Mouse (Mus musculus): ENCODE results near the gene Gm49395. TPM values are rescaled to one million over a fixed set of nuclear protein-coding genes. Genes with fewer than 3 reads are reported as not detected.

The Gm49395 gene
- polyA plus RNA-seq, 1 experiment from 2014 or later: 8.8 TPM

- no peak overlapping the region for H3K9ac ChIP-seq (replicated peaks; ENCODE audit: low read length)
- H3K36me3 ChIP-seq (ENCODE audit: insufficient read depth, low read length): no peaks in the 10 kb centered on the region
- peak overlapping the region; percentile 4; the same call in 1 of the 2 replicates for H3K27ac ChIP-seq (ENCODE audit: low read length)
- peaks cover 6% of the 10 kb centered on the region for H3K4me1 ChIP-seq (ENCODE audit: insufficient read depth, low read length)
- ATAC-seq (ENCODE audit: low FRiP score, low TSS enrichment): peak; percentile 54; the same call in 1 of the 2 replicates
- H3K9me3 ChIP-seq (ENCODE audit: low read length): no peaks in the 10 kb centered on the region
- no peaks in the 10 kb centered on the region for H3K27me3 ChIP-seq (ENCODE audit: insufficient read depth, low read length)
- no peak overlapping the region for H3K4me3 ChIP-seq (ENCODE audit: low read length)
- 44% methylated on average over 9 of the region's 9 CpGs for WGBS
- H3K4me2 ChIP-seq (replicated peaks; ENCODE audit: low read depth, low read length): no peak overlapping the region
These were observed 95.4 kb downstream of the Gm49395 start for GRCm38 (mm10) chr13:115006213-115006835.

GRCm38 (mm10) chr13:115005342-115005741, 96.4 kb downstream of the Gm49395 start:
- H3K4me2 ChIP-seq (replicated peaks; ENCODE audit: low read depth, low read length): no peak overlapping the region
- no peak for ATAC-seq (ENCODE audit: low FRiP score, low TSS enrichment)
- H3K4me1 ChIP-seq (ENCODE audit: insufficient read depth, low read length): peaks cover 6% of the 10 kb centered on the region
- no peaks in the 10 kb centered on the region for H3K27me3 ChIP-seq (ENCODE audit: insufficient read depth, low read length)
- 81% methylated on average over 6 of the region's 6 CpGs for WGBS
- H3K4me3 ChIP-seq (ENCODE audit: low read length): no peak overlapping the region
- H3K9ac ChIP-seq (replicated peaks; ENCODE audit: low read length): no peak overlapping the region
- no peaks in the 10 kb centered on the region for H3K36me3 ChIP-seq (ENCODE audit: insufficient read depth, low read length)
- no peaks in the 10 kb centered on the region for H3K9me3 ChIP-seq (ENCODE audit: low read length)
- no peak overlapping the region for H3K27ac ChIP-seq (ENCODE audit: low read length)

- Histone ChIP-seq H3K4me1 (ENCODE audit: insufficient read depth, low read length) (peaks cover 6% of the 10 kb centered on the region), H3K4me3 (ENCODE audit: low read length) (no peak overlapping the region), H3K9ac (replicated peaks; ENCODE audit: low read length) (0 out of 2 replicates have a peak overlapping the region, but pooled peaks have one; percentile 16), H3K36me3 (ENCODE audit: insufficient read depth, low read length) (peaks cover 7% of the 10 kb centered on the region; the same call in 1 of the 2 replicates), H3K27me3 (ENCODE audit: insufficient read depth, low read length) (no peaks in the 10 kb centered on the region), H3K4me2 (replicated peaks; ENCODE audit: low read depth, low read length) (peak overlapping the region; percentile 29; the same call in 1 of the 2 replicates), H3K27ac (ENCODE audit: low read length) (no peak overlapping the region), H3K9me3 (ENCODE audit: low read length) (no peaks in the 10 kb centered on the region)
- peak; percentile 77; the same call in 1 of the 2 replicates for ATAC-seq (ENCODE audit: low FRiP score, low TSS enrichment)
- WGBS: 27% methylated on average over 7 of the region's 7 CpGs
These were observed 98.2 kb downstream of the Gm49395 start for GRCm38 (mm10) chr13:115003444-115004053.

- ATAC-seq (ENCODE audit: low FRiP score, low TSS enrichment): no peak
- Histone ChIP-seq H3K27ac (ENCODE audit: low read length) (no peak overlapping the region), H3K4me2 (replicated peaks; ENCODE audit: low read depth, low read length) (no peak overlapping the region), H3K4me3 (ENCODE audit: low read length) (no peak overlapping the region), H3K9ac (replicated peaks; ENCODE audit: low read length) (no peak overlapping the region), H3K36me3 (ENCODE audit: insufficient read depth, low read length) (peaks cover 7% of the 10 kb centered on the region; the same call in 1 of the 2 replicates), H3K4me1 (ENCODE audit: insufficient read depth, low read length) (peaks cover 6% of the 10 kb centered on the region), H3K9me3 (ENCODE audit: low read length) (no peaks in the 10 kb centered on the region), H3K27me3 (ENCODE audit: insufficient read depth, low read length) (no peaks in the 10 kb centered on the region)
- 82% methylated on average over 3 of the region's 3 CpGs for WGBS
These were observed 98.9 kb downstream of the Gm49395 start for GRCm38 (mm10) chr13:115002837-115003236.

DNA sequence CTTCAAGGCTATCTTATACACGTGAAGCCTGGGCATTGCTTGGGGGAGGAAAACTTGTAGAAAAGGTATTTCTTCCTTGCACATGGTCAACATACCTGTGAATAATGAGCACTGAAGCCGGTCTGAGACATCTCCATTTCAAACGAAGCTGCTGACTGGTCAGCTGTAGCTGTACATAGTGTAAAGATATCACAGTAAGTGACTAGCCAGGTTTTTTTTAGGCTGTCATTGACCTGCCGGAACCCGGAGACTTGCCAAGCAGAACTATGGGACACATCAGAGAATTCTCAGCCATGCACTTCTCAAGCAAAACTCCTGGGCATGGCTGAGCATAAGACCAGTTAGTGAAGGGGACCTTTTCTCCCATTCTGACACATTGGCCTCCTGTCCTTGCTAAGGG, 99.6 kb downstream of the Gm49395 start:
- peaks cover 7% of the 10 kb centered on the region; the same call in 1 of the 2 replicates for H3K36me3 ChIP-seq (ENCODE audit: insufficient read depth, low read length)
- no peak for ATAC-seq (ENCODE audit: low FRiP score, low TSS enrichment)
- 78% methylated on average over 5 of the region's 5 CpGs for WGBS
- peaks cover 6% of the 10 kb centered on the region for H3K4me1 ChIP-seq (ENCODE audit: insufficient read depth, low read length)
- H3K9me3 ChIP-seq (ENCODE audit: low read length): no peaks in the 10 kb centered on the region
- no peaks in the 10 kb centered on the region for H3K27me3 ChIP-seq (ENCODE audit: insufficient read depth, low read length)
- H3K27ac ChIP-seq (ENCODE audit: low read length): no peak overlapping the region
- H3K4me2 ChIP-seq (replicated peaks; ENCODE audit: low read depth, low read length): no peak overlapping the region
- no peak overlapping the region for H3K9ac ChIP-seq (replicated peaks; ENCODE audit: low read length)
- no peak overlapping the region for H3K4me3 ChIP-seq (ENCODE audit: low read length)

DNA sequence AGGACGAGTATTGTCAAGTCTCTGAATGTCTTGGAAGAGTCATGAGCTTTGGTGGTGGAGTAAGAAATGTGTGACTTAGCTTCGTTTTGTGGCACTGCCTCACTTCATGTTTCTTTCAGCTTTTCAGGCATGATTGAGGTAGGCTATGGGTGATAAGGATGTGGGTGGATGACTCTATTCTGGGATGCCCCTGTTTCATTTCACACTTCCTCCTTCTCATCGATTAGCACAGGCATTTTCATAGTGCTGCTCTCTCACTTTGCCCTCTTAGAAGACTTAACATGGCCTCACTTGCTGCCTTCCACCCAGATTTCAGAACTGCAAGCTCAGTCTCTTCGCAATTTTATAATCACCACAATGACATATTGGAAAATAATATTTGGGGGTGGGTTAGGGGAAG, 102.1 kb downstream of the Gm49395 start:
- Histone ChIP-seq H3K9me3 (ENCODE audit: low read length) (no peaks in the 10 kb centered on the region), H3K36me3 (ENCODE audit: insufficient read depth, low read length) (peaks cover 7% of the 10 kb centered on the region; the same call in 1 of the 2 replicates), H3K9ac (replicated peaks; ENCODE audit: low read length) (no peak overlapping the region), H3K4me1 (ENCODE audit: insufficient read depth, low read length) (peaks cover 6% of the 10 kb centered on the region), H3K4me2 (replicated peaks; ENCODE audit: low read depth, low read length) (no peak overlapping the region), H3K4me3 (ENCODE audit: low read length) (no peak overlapping the region), H3K27ac (ENCODE audit: low read length) (no peak overlapping the region), H3K27me3 (ENCODE audit: insufficient read depth, low read length) (no peaks in the 10 kb centered on the region)
- 91% methylated on average over 4 of the region's 4 CpGs for WGBS
- ATAC-seq (ENCODE audit: low FRiP score, low TSS enrichment): no peak

- Histone ChIP-seq H3K4me1 (ENCODE audit: insufficient read depth, low read length) (no peaks in the 10 kb centered on the region), H3K9me3 (ENCODE audit: low read length) (no peaks in the 10 kb centered on the region), H3K27ac (ENCODE audit: low read length) (no peak overlapping the region), H3K27me3 (ENCODE audit: insufficient read depth, low read length) (no peaks in the 10 kb centered on the region), H3K9ac (replicated peaks; ENCODE audit: low read length) (no peak overlapping the region), H3K36me3 (ENCODE audit: insufficient read depth, low read length) (peaks cover 11% of the 10 kb centered on the region; the same call in 1 of the 2 replicates), H3K4me3 (ENCODE audit: low read length) (no peak overlapping the region), H3K4me2 (replicated peaks; ENCODE audit: low read depth, low read length) (no peak overlapping the region)
- no peak for ATAC-seq (ENCODE audit: low FRiP score, low TSS enrichment)
- 94% methylated on average over 10 of the region's 10 CpGs for WGBS
These were observed 103.6 kb downstream of the Gm49395 start for GRCm38 (mm10) chr13:114998100-114998499.

GRCm38 (mm10) chr13:114992260-114993014, 109.3 kb downstream of the Gm49395 start:
- Histone ChIP-seq H3K27ac (ENCODE audit: low read length) (no peak overlapping the region), H3K4me1 (ENCODE audit: insufficient read depth, low read length) (no peaks in the 10 kb centered on the region), H3K36me3 (ENCODE audit: insufficient read depth, low read length) (0 out of 2 replicates have a peak, but pooled peaks cover 8% of the 10 kb centered on the region), H3K9me3 (ENCODE audit: low read length) (no peaks in the 10 kb centered on the region), H3K9ac (replicated peaks; ENCODE audit: low read length) (no peak overlapping the region), H3K4me3 (ENCODE audit: low read length) (no peak overlapping the region), H3K27me3 (ENCODE audit: insufficient read depth, low read length) (no peaks in the 10 kb centered on the region), H3K4me2 (replicated peaks; ENCODE audit: low read depth, low read length) (no peak overlapping the region)
- WGBS: 51% methylated on average over 14 of the region's 14 CpGs
- no peak for ATAC-seq (ENCODE audit: low FRiP score, low TSS enrichment)

DNA sequence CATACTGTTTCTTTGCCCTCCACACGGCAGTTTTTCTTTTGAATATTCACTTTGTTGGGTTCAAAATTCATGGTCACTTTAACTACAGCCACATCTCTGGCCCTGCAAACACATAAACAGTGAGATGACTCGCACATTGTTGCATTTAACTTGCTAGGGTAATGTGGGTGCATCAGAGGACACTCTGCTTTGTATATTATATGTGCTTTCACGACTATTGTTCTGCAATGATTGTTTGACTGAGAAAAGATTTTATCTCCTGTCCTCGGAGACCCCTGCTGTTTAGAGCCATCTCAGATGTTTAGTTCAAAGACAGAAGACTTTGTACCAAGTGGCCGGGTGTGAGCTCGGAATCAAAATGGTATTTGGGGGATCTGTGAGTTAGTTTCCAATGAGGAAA, 114.1 kb downstream of the Gm49395 start:
- no peak for ATAC-seq (ENCODE audit: low FRiP score, low TSS enrichment)
- Histone ChIP-seq H3K4me3 (ENCODE audit: low read length) (no peak overlapping the region), H3K4me1 (ENCODE audit: insufficient read depth, low read length) (no peaks in the 10 kb centered on the region), H3K27ac (ENCODE audit: low read length) (no peak overlapping the region), H3K9me3 (ENCODE audit: low read length) (no peaks in the 10 kb centered on the region), H3K36me3 (ENCODE audit: insufficient read depth, low read length) (peaks cover 8% of the 10 kb centered on the region; the same call in 1 of the 2 replicates), H3K4me2 (replicated peaks; ENCODE audit: low read depth, low read length) (no peak overlapping the region), H3K27me3 (ENCODE audit: insufficient read depth, low read length) (no peaks in the 10 kb centered on the region), H3K9ac (replicated peaks; ENCODE audit: low read length) (no peak overlapping the region)
- 52% methylated on average over 6 of the region's 6 CpGs for WGBS

All from kidney, embryonic 16.5 days (tissue).